Mouse (Mus musculus) small intestine, adult 2 months (tissue): ENCODE measurements around the gene Cdsn. TPM values are rescaled to one million over a fixed set of nuclear protein-coding genes. Genes with fewer than 3 reads are reported as not detected.

Experiments used
- H3K27ac ChIP-seq: fragments of 200-500 bp; 2 replicates; pipeline ENCODE4 v1.5.1; 2012; ENCODE audit warnings: low read depth, low read length, control low read depth, inconsistent platforms; ENCODE audit not compliant: insufficient read depth
- H3K27me3 ChIP-seq: fragments of 200-500 bp; 2 replicates; pipeline ENCODE4 v1.6.1; 2012; ENCODE audit warnings: mild to moderate bottlenecking, moderate library complexity, low read length, inconsistent platforms; ENCODE audit not compliant: control insufficient read depth, insufficient read depth
- H3K36me3 ChIP-seq: fragments of 200-500 bp; 2 replicates; pipeline ENCODE4 v1.6.1; 2012; ENCODE audit warnings: mild to moderate bottlenecking, low read length, control low read depth, inconsistent platforms; ENCODE audit not compliant: control insufficient read depth, insufficient read depth
- H3K4me1 ChIP-seq: fragments of 200-500 bp; 2 replicates; pipeline ENCODE4 v1.6.1; 2012; ENCODE audit warnings: low read length, inconsistent platforms, mixed read lengths; ENCODE audit not compliant: control insufficient read depth, insufficient read depth, insufficient read length
- H3K4me3 ChIP-seq: fragments of 200-500 bp; 2 replicates; pipeline ENCODE4 v1.5.1; 2012; ENCODE audit warnings: low read depth, mild to moderate bottlenecking, control low read depth, inconsistent platforms, low read length, moderate library complexity
- CTCF ChIP-seq: fragments of 200-500 bp; IDR thresholded peaks from 2 replicates; pipeline ENCODE4 v1.5.1; 2012; ENCODE audit warnings: low read depth, mild to moderate bottlenecking, control low read depth, inconsistent platforms, low read length, moderate library complexity, mixed read lengths; ENCODE audit not compliant: insufficient replicate concordance, insufficient read length; ENCODE audit errors: extremely low read depth
- POLR2A ChIP-seq: fragments of 200-500 bp; IDR thresholded peaks from 2 replicates; pipeline ENCODE4 v1.6.1; 2012; ENCODE audit warnings: low read depth, mild to moderate bottlenecking, control low read depth, inconsistent platforms, low read length, moderate library complexity
- WGBS: fragments of 180-500 bp; shearing (Covaris S2); methylation state at CpG from one replicate; pipeline ENCODE4 v1.1.7; 2018; 5-methylcytosine and 5-hydroxymethylcytosine counted together
- polyA plus RNA-seq: library from polyadenylated mRNA; depleted of rRNA; stranded (reverse); fragments of >200 nt; gene quantifications from 2 replicates; pipeline ENCODE4 v1.2.3, GENCODE M21; 2012

The Cdsn gene
- polyA plus RNA-seq, 1 experiment: 0.08 TPM

DNA sequence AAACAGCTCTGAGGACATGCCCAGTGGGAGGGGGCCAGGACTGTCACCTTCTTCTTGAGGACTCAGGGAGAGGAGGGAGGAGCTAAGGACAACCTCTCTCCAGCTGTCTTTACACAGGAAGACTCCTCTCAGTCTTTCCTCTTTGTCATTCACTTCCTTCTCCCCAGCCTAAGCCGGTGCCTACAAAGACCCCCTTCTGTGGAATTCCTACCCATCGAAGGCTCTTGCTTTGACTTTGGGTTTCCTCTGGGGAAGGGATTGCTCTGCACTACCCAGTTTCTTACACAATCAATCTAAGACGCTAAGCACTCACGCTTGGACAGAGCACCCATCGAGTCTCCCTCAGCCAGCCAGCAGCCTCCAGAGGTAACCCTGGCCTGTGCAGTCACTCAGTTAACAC is 3.3 kb upstream of the Cdsn start:
- peaks cover 5% of the 10 kb centered on the region for H3K4me1 ChIP-seq
- 43% methylated on average over 5 of the region's 5 CpGs for WGBS
- H3K4me3 ChIP-seq: no peak overlapping the region
- TF ChIP-seq POLR2A (no peak), CTCF (no peak)
- 0 out of 2 replicates have a peak overlapping the region, but pooled peaks have one; percentile 4 for H3K27ac ChIP-seq
- H3K27me3 ChIP-seq: no peaks in the 10 kb centered on the region
- no peaks in the 10 kb centered on the region for H3K36me3 ChIP-seq

- H3K4me1 ChIP-seq: peaks cover 5% of the 10 kb centered on the region
- TF ChIP-seq CTCF: no peak
- TF ChIP-seq POLR2A: no peak
- peak overlapping the region; percentile 71 for H3K27ac ChIP-seq
- H3K36me3 ChIP-seq: no peaks in the 10 kb centered on the region
- no peak overlapping the region for H3K4me3 ChIP-seq
- no peaks in the 10 kb centered on the region for H3K27me3 ChIP-seq
- 58% methylated on average over 15 of the region's 15 CpGs for WGBS
Observed at GRCm38 (mm10) chr17:35549437-35550142, 2.3 kb upstream of the Cdsn start.

DNA sequence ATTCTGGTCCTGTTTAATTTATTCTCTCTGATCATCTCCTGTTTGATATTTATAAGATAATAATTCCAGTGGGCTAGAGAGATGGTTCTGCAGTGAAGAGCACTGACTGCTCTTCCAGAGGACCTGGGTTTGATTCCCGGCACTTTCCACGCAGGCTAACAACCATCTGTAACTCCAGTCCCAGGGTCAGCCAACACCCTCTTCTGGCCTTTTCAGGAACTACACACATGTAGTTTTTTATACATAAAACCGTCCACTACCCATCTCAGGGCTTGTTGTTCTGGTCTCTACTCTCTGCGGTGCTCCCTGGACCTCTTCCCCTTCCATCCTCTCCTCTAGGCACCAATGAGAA is 1.8 kb upstream of the Cdsn start:
- TF ChIP-seq POLR2A: no peak
- no peak for TF ChIP-seq CTCF
- H3K36me3 ChIP-seq: no peaks in the 10 kb centered on the region
- no peaks in the 10 kb centered on the region for H3K27me3 ChIP-seq
- H3K4me3 ChIP-seq: no peak overlapping the region
- H3K4me1 ChIP-seq: peaks cover 5% of the 10 kb centered on the region
- 94% methylated on average over 4 of the region's 4 CpGs for WGBS
- peak overlapping the region; percentile 71 for H3K27ac ChIP-seq

DNA sequence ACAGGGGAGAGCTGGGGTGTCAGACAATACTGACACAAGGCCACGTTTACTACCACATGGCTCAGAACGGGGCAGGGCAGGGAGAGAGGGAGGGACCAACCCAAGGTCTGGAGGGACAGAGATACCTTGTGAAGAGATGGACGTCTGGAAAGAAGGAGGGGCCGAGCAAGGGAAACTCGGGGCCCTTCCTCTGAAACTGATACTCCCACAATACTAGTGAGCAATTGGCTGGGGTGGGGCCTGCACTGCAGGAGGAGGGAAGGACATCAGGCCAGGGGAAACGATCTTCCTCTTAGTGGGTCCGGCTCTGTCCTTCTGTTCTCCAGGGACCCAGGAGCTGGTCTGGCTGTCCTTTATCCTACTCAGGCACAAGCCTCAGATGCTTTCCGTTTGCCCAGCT is 1.1 kb upstream of the Cdsn start:
- H3K27me3 ChIP-seq: no peaks in the 10 kb centered on the region
- WGBS: 40% methylated on average over 8 of the region's 8 CpGs
- no peak overlapping the region for H3K27ac ChIP-seq
- no peaks in the 10 kb centered on the region for H3K36me3 ChIP-seq
- TF ChIP-seq CTCF (no peak), POLR2A (no peak)
- H3K4me3 ChIP-seq: no peak overlapping the region
- H3K4me1 ChIP-seq: peaks cover 8% of the 10 kb centered on the region

GRCm38 (mm10) chr17:35554321-35554720 is 2.4 kb downstream of the Cdsn start:
- 90% methylated on average over 5 of the region's 5 CpGs for WGBS
- TF ChIP-seq CTCF: no peak
- no peak for TF ChIP-seq POLR2A
- Histone ChIP-seq H3K4me1 (peaks cover 19% of the 10 kb centered on the region), H3K4me3 (no peak overlapping the region), H3K27me3 (no peaks in the 10 kb centered on the region), H3K36me3 (no peaks in the 10 kb centered on the region), H3K27ac (no peak overlapping the region)

- Histone ChIP-seq H3K27me3 (no peaks in the 10 kb centered on the region), H3K36me3 (no peaks in the 10 kb centered on the region), H3K4me1 (peaks cover 19% of the 10 kb centered on the region), H3K27ac (no peak overlapping the region), H3K4me3 (no peak overlapping the region)
- TF ChIP-seq POLR2A (no peak), CTCF (no peak)
- 93% methylated on average over 18 of the region's 18 CpGs for WGBS
Observed at GRCm38 (mm10) chr17:35554761-35555397, 3.0 kb downstream of the Cdsn start.

DNA sequence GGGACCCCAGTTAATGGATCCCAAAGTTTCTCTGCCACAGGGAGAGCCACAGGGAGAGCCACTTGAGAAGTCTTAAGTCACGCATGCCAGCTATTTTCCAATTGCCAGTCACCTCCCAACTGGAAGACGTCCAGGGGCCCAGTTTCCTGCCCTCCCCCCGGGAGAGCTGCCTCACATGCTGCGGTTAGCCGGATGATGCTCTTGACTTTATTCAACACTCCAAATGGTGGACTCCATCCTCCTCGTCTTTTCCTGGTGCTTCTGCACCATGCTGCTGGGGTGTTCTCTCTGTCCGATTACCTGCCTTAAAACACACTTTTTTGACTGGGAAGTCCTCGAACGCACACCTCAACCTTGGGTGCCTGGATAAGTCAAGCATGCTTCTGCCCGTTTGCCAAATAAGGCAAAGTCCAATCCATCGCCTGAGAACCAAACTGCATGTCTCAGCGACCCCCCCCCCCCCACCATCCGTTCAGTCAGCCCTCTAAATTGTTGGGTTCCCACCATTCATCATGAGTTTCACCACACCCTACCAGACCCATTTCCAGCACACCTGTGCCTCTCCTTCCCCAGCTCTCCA is 4.3 kb downstream of the Cdsn start:
- H3K36me3 ChIP-seq: no peaks in the 10 kb centered on the region
- no peak for TF ChIP-seq POLR2A
- no peak overlapping the region for H3K27ac ChIP-seq
- WGBS: 27% methylated on average over 13 of the region's 13 CpGs
- no peak overlapping the region for H3K4me3 ChIP-seq
- peaks cover 14% of the 10 kb centered on the region for H3K4me1 ChIP-seq
- no peaks in the 10 kb centered on the region for H3K27me3 ChIP-seq
